Mouse (Mus musculus) left cerebral cortex, postnatal 10 days (tissue): ENCODE measurements at regions not wholly inside any gene's neighbourhood (a gene's known extent, or its start where the extent isn't known, plus 50 kb on each side); places are given as distances from the start of the nearest gene placed in this dataset.
"Not testable (repeated sequence)": the region's sequence is repeated elsewhere in the genome, so short reads cannot be mapped to it uniquely, and the experiment has no call there.

Source experiments
- DNase-seq, 2 experiments: peaks; one replicate each; pipeline ENCODE4 v3.0.0; 2021 to 2022; ENCODE audit warnings: low spot score in 2 of 2, mixed read lengths in 1 of 2; ENCODE audit errors: extremely low spot score in 1 of 2
- intact Hi-C: fragments of 180-260 bp; cut with DNase I; formaldehyde crosslinking; loops from one replicate; pipeline ENCODE4 v1.15.1; 2025

GRCm38 (mm10) chr14:52989940-52990339 is 494.4 kb upstream of the Olfr1507 start:
- DNase-seq, intact Hi-C loops: not testable (repeated sequence)

DNA sequence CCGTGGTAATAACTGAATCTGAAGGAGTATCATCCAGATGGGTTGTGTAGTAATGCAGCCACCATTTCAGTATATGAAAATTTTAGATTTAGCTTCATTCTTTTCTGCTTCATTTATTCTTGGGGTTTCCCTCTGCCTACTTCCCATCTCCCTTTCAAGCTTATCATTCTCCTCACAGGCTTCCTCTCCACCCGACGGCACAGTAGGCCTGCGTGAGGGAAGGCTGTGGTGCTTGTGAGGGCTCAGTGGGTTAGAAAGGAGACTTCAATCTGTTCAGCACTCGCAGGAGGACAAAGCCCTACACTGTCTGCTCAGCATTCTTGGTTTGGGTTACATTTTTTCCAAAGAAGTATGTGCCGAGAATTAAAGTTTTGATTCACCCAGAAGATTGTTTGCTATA is 493.0 kb upstream of the Olfr1507 start:
- intact Hi-C loops: not testable (repeated sequence)

DNA sequence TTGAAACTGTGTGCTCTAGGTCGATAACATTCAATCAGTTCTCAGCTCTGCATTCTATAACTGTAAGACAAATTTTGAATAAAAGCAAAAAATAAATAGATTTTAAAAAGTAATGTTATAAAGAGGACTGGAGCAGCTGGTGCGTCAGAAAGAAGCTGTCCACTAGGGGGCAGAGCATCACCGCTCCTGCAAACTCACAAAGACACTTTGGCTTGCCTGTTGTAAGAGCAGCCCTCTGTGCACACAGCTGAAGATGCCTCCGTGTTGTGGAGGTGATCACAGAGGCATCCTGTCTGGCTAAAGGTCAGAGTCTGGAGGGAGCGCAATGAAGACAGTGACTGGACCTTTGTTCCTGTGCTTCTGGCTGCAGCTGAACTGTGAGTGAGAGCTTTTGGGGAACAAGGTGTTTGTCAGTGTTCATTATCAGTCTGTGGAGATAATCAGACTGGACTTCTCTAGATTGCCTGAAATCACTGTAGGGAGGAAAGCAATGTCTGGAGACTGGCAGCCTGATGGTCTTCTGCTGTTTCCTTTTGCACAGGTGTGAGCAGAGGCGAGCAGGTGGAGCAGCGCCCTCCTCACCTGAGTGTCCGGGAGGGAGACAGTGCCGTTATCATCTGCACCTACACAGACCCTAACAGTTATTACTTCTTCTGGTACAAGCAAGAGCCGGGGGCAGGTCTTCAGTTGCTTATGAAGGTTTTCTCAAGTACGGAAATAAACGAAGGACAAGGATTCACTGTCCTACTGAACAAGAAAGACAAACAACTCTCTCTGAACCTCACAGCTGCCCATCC is 476.9 kb upstream of the Olfr1507 start:
- intact Hi-C loops, DNase-seq: not testable (repeated sequence)

More for the DNA sequence above, 493.0 kb upstream of the Olfr1507 start:
- DNase-seq: not testable (repeated sequence)

DNA sequence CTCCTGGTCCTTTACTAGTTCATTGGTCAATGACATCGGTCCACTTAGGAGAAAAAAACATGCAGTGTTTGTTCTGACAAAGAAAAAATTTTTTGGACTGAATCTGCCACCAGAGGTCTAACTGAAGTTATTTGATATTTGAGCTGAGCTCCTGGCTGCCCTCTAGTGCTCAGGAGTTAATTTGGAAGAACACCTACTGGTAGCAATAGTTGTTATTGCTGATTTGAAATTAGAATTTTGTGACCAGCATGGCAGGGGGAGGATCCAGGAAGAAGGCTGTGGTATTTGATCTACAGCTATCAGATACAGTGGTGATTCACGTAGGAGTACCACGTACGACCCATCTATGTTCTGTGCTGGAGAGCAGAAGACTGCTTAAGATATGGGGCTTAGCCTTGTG is 466.6 kb upstream of the Olfr1507 start:
- intact Hi-C loops, DNase-seq: not testable (repeated sequence)

DNA sequence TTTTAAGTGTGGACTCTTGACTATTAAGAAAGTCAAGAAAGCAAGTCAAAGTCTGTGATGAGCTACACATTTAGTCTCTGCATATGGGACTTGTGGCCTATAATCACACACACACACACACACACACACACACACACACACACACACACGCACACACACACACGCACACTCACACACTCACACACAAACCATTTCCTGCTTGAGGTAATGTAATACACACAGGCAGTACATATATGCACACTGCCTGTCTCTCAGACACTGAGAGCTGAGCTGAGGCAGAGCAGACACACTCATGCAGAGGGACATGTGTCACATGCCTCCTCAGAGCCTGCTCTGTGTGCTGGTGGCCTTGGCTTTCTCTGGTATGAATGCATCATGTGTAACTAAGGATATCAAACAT is 461.0 kb upstream of the Olfr1507 start:
- DNase-seq, intact Hi-C loops: not testable (repeated sequence)

DNA sequence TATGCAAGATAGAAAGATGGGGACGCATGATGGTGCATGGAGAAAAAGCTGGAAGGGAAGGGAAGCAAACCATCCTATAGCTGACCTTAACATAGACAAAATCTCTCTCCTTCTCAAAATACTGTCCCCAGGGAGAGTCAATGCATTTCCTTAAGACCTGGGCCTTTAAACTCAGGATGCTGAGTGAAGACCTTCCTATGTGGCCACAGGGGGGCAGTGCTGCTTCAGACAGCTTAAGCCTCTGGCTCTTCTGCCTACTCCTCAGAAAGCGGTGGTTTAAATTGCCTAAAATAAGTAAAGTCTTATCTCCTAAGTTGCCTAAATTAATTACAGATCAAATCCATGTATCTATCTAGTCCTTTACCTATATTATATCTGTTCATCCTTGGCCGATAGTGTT is 449.4 kb upstream of the Olfr1507 start:
- DNase-seq, intact Hi-C loops: not testable (repeated sequence)

- DNase-seq, intact Hi-C loops: not testable (repeated sequence)
Observed at GRCm38 (mm10) chr14:52942438-52942837, 446.9 kb upstream of the Olfr1507 start.

DNA sequence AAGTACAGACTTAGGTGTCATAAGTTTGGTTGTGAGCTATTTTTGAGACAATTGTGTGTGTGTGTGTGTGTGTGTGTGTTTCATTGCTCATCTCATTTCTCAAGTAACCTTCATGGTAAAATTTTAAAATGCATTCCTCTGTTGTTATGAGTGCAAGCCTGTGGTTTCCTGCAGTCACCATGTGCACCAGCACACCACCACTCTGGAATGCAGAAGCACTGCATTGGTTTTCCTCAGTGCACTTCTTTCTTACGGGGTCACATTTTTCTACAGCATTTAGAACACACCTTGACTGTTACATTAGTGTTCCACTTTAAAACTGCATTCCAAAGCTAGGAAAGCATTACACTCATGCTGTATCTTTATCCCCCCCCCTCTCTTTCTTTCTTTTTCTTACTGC is 446.2 kb upstream of the Olfr1507 start:
- DNase-seq, intact Hi-C loops: not testable (repeated sequence)

- intact Hi-C loops, DNase-seq: not testable (repeated sequence)
Observed at GRCm38 (mm10) chr14:52920138-52920537, 424.6 kb upstream of the Olfr1507 start.

DNA sequence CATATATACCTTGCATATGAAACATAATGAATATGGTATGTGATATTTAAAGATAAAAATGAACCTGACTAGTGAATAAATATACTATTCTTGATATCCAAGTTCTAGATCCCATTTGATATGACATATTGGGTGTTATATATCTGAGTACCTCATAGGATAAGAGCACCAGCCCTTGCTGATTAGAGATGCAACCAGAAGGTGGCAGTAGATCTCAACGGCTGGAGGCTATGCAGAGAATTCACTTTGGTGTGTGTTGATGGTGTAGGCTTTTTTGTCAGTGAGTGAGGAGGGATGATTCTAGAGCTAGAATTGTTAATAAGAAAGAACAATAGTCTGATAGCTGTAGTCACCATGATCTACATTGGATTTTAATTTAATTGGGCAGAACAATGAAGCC is 418.3 kb upstream of the Olfr1507 start:
- intact Hi-C loops: not testable (repeated sequence)

GRCm38 (mm10) chr14:52899629-52900028 is 404.1 kb upstream of the Olfr1507 start:
- intact Hi-C loops, DNase-seq: not testable (repeated sequence)

More for the DNA sequence above, 418.3 kb upstream of the Olfr1507 start:
- not testable (repeated sequence) for DNase-seq

DNA sequence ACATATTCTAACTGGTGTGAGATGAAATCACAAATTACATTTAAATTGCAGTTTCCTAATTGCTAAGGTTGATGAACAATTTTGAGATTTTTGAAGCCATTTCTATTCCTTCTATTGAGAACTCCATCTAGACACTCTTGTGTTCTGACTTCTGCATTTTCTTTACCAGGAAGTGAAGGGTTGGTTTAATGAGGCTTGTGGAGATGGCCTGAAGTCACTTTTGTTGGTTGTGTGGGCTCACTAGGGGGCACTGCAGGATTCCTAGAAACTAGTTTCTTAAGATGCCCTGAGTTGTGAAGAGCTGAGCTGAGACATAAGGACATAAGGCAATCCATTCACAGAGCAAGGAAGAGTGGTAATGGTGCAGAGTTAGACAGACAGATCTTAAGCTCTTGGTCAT is 402.8 kb upstream of the Olfr1507 start:
- intact Hi-C loops, DNase-seq: not testable (repeated sequence)

DNA sequence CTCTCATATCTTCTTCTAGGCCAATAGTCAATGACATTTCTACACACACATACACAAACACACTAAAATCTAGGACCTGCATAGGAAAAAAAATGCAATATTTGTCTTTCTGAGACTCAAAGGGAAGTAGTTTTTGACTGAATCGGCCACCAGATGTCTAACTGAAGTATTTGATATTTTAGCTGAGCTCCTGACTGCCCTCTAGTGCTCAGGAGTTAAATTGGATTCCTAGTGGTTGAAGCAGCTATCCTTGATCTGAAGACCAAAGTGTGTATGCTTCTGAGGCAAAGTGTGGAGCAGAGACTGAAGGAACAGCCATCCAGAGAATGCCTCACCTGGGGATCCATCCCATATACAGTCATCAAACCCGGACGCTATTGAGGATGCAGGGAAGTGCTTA is 384.4 kb upstream of the Olfr1507 start:
- intact Hi-C loops, DNase-seq: not testable (repeated sequence)

GRCm38 (mm10) chr14:52863841-52864240 is 368.3 kb upstream of the Olfr1507 start:
- DNase-seq: not testable (repeated sequence)

DNA sequence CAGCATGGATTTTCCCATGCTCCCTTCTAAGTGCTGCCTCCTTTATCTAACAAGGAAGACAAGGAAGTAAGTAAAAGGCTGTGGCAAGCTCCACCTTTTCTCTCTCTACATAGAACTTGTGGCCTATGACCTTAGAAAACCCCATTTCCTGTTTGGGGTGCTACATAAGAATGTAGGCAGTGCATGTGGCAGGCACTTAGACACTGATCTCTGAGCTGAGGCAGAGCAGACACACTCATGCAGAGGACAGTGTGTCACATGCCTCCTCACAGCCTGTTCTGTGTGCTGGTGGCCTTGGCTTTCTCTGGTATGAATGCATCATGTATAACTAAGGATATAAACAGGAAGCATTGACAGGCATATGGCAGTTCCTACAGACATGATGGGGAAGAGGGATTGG is 367.6 kb upstream of the Olfr1507 start:
- DNase-seq, intact Hi-C loops: not testable (repeated sequence)

More at GRCm38 (mm10) chr14:52863841-52864240, 368.3 kb upstream of the Olfr1507 start:
- intact Hi-C loops: not testable (repeated sequence)

GRCm38 (mm10) chr14:52862491-52862890 is 366.9 kb upstream of the Olfr1507 start:
- intact Hi-C loops, DNase-seq: not testable (repeated sequence)

GRCm38 (mm10) chr14:52855339-52855738 is 359.8 kb upstream of the Olfr1507 start:
- DNase-seq, intact Hi-C loops: not testable (repeated sequence)

DNA sequence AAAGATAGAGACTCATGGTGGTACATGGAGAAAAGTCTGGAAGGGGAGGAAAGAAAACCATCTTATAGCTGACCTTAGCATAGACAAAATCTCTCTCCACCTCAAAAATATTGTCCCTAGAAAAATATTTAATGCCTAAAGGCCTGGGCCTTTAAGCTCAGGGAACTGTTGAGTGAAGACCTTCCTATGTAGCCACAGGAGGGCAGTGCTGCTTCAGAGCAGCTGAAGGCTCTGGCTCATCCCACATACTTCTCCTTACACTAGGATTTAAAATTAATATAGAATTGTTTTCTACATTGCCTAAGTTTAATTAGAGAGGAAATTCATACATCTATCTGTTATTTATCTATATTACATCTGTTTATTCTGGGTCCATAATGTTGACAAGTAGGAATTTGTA is 358.0 kb upstream of the Olfr1507 start:
- intact Hi-C loops, DNase-seq: not testable (repeated sequence)

GRCm38 (mm10) chr14:52847970-52848369 is 352.4 kb upstream of the Olfr1507 start:
- intact Hi-C loops, DNase-seq: not testable (repeated sequence)

DNA sequence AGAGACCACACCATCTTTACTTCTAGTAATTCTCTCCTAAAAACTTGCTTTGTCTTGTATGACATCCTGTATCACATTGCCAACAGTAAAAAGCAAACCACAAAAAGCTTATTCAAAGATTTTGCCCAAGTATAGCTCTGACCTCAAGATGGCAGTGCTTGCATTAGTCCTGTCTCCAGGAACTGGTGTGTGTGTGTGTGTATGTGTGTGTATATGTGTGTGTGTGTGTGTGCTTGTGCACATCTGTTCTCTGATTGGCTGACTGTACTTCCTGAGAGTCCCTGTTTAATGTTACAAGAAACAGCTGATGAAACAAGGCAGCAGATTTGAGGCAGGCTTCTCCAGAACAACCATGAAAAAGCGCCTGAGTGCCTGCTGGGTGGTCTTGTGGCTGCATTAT is 328.5 kb upstream of the Olfr1507 start:
- DNase-seq, intact Hi-C loops: not testable (repeated sequence)
